Mouse (Mus musculus): ENCODE measurements around the gene Phrf1. TPM values are rescaled to one million over a fixed set of nuclear protein-coding genes. Genes with fewer than 3 reads are reported as not detected.
"Not testable (repeated sequence)": the region's sequence is repeated elsewhere in the genome, so short reads cannot be mapped to it uniquely, and the experiment has no call there.

Gene Phrf1
- total RNA-seq, 2 experiments from 2014 or later, result 46.1 to 47.4 TPM

DNA sequence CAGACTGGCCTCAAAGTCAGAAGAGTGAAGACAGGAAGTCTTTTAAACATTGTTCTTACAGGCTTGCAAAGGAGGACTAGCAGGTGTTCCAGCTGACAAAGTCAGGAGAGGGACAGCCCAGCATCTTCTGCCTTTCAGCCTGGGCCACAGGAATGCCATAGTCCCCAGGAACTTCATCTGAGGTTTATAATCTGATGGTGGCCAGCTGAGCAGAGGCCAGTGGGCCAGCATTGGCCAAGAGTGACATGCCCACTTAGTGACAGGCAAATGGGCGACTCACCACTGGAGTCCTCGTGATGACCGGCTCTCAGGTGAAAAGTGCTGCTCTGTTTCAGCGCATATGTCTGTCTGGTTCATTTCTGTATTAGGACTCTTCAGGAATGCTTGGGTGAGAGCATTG lies 2.0 kb downstream of the Phrf1 start:
- intact Hi-C loops (cut with DNase I), result no loop called here
- DNase-seq, result no peak

- intact Hi-C loops (cut with DNase I), result no loop called here
- DNase-seq, result no peak
Observed at GRCm38 (mm10) chr7:141231111-141231510, 2.5 kb downstream of the Phrf1 start.

- intact Hi-C loops (cut with DNase I), result no loop called here
- DNase-seq, result no peak
Observed at GRCm38 (mm10) chr7:141231551-141231950, 3.0 kb downstream of the Phrf1 start.

DNA sequence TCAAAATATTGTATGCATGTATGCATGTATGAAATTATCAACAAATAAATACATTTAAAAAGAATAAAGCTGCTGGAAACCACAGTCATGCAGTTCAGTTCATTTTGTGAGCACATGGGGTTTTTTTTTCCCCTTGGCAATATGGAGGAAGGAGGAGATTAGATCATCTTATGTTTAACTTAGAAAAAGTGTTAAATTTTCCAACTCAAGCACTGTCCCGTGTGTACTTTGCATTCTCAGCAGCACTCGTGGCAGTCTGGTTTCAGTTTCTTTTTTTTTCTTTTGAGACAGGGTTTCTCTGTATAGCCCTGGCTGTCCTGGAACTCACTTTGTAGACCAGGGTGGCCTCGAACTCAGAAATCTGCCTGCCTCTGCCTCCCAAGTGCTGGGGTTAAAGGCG lies 21.9 kb downstream of the Phrf1 start:
- DNase-seq; intact Hi-C loops (cut with DNase I): not testable (repeated sequence)

DNA sequence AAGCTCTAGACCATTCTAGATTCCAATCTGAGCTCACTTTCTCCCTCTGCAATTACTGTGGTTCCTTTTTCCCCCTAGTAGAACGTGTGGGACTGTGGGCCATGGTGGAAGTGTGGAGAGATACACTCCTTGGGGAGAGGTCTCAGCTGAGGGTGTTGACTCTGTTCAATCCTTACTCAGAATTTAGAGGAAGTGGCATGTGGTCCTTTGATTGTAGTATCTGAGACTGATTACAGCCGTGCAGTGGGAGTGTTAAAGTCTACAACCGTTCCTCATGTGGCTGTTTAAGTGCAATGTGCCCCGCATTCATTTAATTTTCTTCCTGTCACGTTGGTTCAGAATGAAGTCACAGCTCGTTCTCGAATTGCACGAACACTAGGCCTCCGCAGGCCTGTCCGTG lies 27.6 kb downstream of the Phrf1 start:
- no peak for DNase-seq
- intact Hi-C loops (cut with DNase I), result no loop called here

- intact Hi-C loops (cut with DNase I), result no loop called here
- DNase-seq, result no peak
Observed at GRCm38 (mm10) chr7:141261480-141261879, 32.9 kb downstream of the Phrf1 start.

DNA sequence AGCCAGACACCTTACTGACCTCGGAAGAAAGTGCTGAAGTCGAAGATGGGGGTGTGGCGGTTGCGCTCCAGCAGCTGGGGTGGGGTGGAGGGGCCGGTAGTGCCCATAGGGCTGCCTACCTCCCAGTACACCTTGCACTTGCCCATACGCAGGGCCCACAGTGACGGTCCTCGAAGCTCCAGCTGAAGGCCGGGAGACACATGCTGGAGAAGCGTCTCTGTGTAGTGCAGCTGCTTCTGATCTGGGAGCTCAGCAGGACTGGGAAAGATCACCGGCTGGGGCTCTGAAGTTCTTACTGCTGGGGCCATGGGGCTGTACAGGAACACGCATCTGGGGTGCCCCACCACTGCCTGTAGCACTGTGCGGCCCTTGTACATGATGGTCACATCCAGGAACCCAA lies 35.1 kb downstream of the Phrf1 start:
- intact Hi-C loops (cut with DNase I), result no loop called here
- DNase-seq, result no peak

GRCm38 (mm10) chr7:141264041-141264700 lies 35.6 kb downstream of the Phrf1 start:
- no peak for DNase-seq
- intact Hi-C loops (cut with DNase I), result no loop called here

- peak; percentile 35 to 49 for DNase-seq
- intact Hi-C loops (cut with DNase I), result loop anchor here (1.0 kb wide), 1 partner anchor 98 kb away; no protein-coding TSS in a partner anchor
Observed at GRCm38 (mm10) chr7:141264761-141265410, 36.3 kb downstream of the Phrf1 start.

DNA sequence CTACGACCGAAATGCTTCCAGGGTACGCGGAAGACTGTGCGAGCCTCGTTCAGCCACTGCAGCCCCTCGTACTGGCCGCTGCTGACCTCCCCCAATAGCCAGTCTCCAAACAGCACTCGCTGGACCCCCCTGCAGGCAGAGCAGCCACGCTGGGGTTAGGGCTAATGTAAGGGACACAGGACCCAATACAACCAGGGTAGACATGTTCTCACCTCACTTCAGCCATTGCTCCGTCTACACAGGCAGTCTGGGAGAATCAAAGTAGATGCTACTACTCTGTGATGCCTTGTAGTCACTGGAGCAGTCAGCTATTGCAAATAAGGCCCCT lies 36.8 kb downstream of the Phrf1 start:
- DNase-seq, result no peak
- intact Hi-C loops (cut with DNase I), result loop anchor here (1.0 kb wide), 1 partner anchor 98 kb away; no protein-coding TSS in a partner anchor

GRCm38 (mm10) chr7:141265739-141266561 lies 37.4 kb downstream of the Phrf1 start, which contains the start of gene Irf7:
TSS of gene Irf7 (minus strand) at chr7:141266481.
- intact Hi-C loops (cut with DNase I), result loop anchor here (1.0 kb wide), 1 partner anchor 97 kb away; no protein-coding TSS in a partner anchor

DNA sequence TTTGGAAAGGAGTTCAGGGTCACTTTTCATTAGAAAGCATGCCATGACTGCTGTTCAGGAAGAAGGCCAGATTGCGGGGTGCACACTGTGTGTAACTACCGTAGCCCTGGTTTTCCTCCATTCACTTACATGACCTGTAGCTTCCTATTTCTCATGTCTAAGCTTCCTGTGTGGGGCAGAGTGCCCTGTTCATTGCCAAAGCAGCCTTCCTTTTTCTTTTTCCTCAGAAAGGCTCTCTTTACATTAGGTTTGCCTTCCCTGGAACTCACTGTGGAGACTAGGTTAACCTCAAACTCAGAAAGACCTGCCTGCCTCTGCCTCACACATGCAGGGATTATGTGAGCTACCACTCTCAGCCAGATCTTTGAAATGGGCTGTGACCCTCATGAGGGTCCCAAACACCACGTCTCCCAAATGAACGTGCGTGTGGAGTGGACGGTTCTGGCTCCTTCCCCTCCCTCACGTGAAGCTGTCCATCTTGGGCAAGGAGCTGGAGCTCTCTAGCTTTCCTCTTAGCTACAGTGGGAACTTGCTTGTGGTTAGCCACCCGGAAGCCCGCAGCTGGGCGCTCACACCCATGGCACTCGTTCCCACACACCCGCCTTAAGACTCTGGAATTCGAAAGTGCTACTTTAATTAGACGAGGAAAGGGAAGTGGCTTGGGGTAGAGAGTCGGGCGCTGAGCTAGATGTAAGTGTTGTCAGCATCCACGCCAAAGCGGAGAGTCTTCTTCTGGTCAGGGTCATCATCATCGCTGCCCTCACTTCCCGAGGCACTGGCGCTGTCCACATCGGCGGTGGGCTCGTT lies 40.1 kb downstream of the Phrf1 start:
- no peak for DNase-seq
- intact Hi-C loops (cut with DNase I), result no loop called here

More at GRCm38 (mm10) chr7:141265739-141266561, 37.4 kb downstream of the Phrf1 start, which contains the start of gene Irf7:
- peak; percentile 63 to 71 for DNase-seq

DNA sequence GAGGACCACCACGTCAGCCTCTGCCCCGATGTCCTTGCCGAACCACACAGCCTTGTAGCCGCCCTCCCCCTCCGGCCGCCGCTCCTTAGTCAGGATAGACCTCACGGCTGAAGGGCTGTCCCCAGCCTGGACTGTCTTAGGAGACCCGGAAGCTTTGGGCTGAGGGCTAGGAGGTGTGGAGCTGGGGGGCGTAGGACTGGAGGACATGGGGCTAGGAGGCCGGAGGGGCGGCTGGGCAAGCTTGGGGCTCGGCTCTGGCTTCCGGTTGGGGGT lies 40.6 kb downstream of the Phrf1 start:
- intact Hi-C loops (cut with DNase I), result no loop called here
- DNase-seq, result no peak

DNA sequence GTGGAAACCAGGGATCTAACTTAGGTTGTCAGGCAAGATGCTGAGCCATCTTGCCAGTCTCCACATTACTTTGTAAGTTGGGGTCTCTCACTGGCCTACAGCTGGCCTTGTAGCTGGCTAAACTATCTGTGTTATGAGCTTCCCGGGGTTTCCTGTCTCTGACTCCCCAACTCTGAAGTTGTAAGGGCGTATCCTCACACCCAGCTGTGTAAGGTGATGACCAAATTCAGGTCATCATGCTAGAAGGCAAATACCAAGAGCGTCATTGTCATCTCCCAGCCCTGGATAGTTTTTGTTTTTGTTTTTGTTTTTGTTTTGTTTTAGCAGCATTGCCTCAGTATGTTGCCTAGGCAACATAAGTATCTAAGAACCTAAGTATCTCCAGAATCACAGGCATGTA lies 42.0 kb downstream of the Phrf1 start:
- no peak for DNase-seq
- intact Hi-C loops (cut with DNase I), result no loop called here

GRCm38 (mm10) chr7:141275356-141275755 lies 46.8 kb downstream of the Phrf1 start:
- DNase-seq, result no peak
- intact Hi-C loops (cut with DNase I), result no loop called here

GRCm38 (mm10) chr7:141276546-141276945 lies 48.0 kb downstream of the Phrf1 start, which contains the start of gene Cdhr5:
TSS of gene Cdhr5 (minus strand) at chr7:141276786.
- no peak for DNase-seq

GRCm38 (mm10) chr7:141277701-141278678 lies 49.4 kb downstream of the Phrf1 start:
- intact Hi-C loops (cut with DNase I), result no loop called here
- DNase-seq, result no peak

More at GRCm38 (mm10) chr7:141276546-141276945, 48.0 kb downstream of the Phrf1 start, which contains the start of gene Cdhr5:
- intact Hi-C loops (cut with DNase I), result no loop called here

DNA sequence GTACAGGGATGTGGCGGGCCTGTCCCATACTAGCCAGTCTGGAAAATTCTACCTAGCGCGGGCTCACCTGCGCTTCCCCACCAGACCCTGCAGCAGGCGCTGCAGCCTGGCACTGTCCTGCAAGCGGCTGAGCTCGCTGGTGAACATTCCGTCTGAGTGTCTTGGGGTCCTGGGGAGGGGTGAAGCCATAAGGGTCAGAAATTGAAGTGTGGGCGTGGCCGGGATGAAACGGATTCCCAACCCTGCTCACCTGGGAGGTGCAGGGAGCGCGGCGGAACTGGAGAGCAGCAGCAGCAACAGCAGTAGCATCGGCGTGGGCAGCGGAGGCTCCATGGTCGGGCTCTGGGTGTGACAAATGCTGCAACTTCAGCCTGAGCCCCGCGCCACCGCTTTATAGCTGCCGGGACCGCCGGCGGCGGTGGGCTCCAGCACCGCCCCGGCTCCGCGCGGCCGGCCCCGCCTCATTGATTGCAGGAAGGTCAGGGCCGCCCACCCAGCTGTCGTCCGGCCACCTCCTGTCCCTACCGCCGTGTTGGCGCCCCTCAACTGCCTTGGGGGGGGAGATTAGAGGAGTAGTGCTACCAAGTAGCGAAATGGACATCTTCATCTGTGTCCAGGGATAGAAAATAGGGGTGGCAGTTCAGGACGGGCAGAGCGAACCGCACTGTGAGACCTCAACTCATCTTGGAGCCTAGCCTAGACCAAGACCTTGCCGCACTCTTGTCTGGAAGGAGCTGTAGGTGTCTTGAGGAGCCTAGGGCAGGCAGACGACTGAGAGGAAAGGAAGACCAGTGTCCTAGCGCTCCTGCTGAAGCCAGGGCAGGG lies 50.4 kb downstream of the Phrf1 start, which contains the start of gene Sct:
TSS of gene Sct (minus strand) at position 368 of the 825 bp plus-strand sequence.
- intact Hi-C loops (cut with DNase I), result no loop called here
- no peak for DNase-seq
